Mouse (Mus musculus): ENCODE results near the gene Urah. TPM values are rescaled to one million over a fixed set of nuclear protein-coding genes. Genes with fewer than 3 reads are reported as not detected.
A peak's percentile ranks its signal among the peaks of the same experiment; 100 is the strongest.

Urah gene
- polyA plus RNA-seq, 1 experiment from 2014 or later, result 52.2 TPM

DNA sequence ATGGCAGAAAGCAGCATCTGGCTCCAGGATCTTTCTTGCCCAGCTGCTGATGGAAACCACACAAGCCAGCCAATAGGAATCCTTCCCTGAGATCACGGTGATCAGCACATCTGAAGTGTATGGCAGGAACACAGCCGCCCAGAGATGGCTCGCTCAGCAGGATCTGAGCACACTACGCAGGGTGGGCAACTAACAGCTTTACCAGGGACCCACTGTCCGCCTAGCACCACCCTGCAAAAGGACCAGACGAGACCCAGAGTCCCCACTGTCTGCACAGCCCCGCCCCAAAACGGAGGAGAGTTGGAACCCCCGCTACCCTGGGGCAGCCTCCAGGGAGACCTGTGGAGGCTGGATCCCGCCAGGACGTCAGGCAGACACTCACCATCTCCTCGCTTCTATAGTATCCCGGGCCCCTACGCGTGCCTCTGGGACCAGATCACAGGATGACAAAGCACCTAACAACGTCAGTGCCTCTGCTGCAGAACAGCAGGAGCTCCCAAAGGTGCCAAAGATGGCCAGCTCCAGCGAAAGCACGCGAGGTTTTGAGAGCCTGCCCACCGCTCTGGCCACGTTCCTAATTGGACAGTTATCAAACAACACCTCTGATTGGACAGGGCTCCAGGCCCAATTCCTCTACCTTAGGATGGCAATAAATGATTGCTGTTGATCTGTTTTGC lies 13.0 kb upstream of the Urah start, which contains the start of gene Zfp941:
Zfp941 (minus strand) TSS at position 526 of the 677 bp plus-strand sequence.
- no peaks in the 10 kb centered on the region for H3K36me3 ChIP-seq (ENCODE audit: control insufficient read depth, insufficient read depth)
- 5% methylated on average over 21 of the region's 21 CpGs for WGBS
- 0 out of 2 replicates have a peak, but pooled peaks cover 5% of the 10 kb centered on the region for H3K27me3 ChIP-seq (replicated peaks; ENCODE audit: control insufficient read depth, insufficient read depth, low read length)
- ATAC-seq, result peak; percentile 57
- H3K27ac ChIP-seq (ENCODE audit: low read depth, low read length), result no peak within 1 kb of the TSS
- peak within 1 kb of the TSS; percentile 29 for H3K4me3 ChIP-seq (ENCODE audit: low read depth, low read length)
- peak within 1 kb of the TSS; percentile 65 for H3K4me2 ChIP-seq (replicated peaks; ENCODE audit: low read depth)
- H3K9me3 ChIP-seq (ENCODE audit: control insufficient read depth), result no peaks in the 10 kb centered on the region
- H3K4me1 ChIP-seq (replicated peaks; ENCODE audit: control insufficient read depth, insufficient read depth, low read length), result no peaks in the 10 kb centered on the region
- no peak for TF ChIP-seq CTCF (IDR thresholded peaks at IDR 0.05; ENCODE audit: low read depth)
- H3K9ac ChIP-seq (ENCODE audit: low read depth, low read length), result no peak within 1 kb of the TSS; the same call in 1 of the 2 replicates

DNA sequence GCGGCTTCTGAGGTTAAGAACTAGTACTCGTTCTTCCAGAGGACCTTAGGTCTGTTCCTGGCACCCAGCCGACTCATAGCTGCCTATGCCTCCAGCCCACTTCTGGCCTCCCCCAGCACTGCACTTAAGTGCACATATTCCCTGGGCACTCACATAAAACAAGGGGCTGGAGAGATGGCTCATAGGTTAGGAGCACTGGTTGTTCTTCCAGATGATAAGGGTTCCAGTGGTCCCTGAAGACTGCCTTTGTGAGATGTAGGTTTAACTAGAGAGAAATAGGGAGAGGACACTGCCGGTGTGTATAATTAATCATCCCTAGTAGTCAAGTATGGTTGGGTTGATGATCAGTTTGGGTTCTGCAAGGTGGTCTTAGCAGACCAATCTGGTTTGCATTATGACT lies 12.1 kb upstream of the Urah start:
- WGBS, result 84% methylated on average over 4 of the region's 4 CpGs
- H3K36me3 ChIP-seq (ENCODE audit: control insufficient read depth, insufficient read depth), result no peaks in the 10 kb centered on the region
- no peak overlapping the region for H3K4me2 ChIP-seq (replicated peaks; ENCODE audit: low read depth)
- no peak overlapping the region for H3K4me3 ChIP-seq (ENCODE audit: low read depth, low read length)
- H3K27me3 ChIP-seq (replicated peaks; ENCODE audit: control insufficient read depth, insufficient read depth, low read length), result 0 out of 2 replicates have a peak, but pooled peaks cover 5% of the 10 kb centered on the region
- TF ChIP-seq CTCF (IDR thresholded peaks at IDR 0.05; ENCODE audit: low read depth), result no peak
- no peaks in the 10 kb centered on the region for H3K4me1 ChIP-seq (replicated peaks; ENCODE audit: control insufficient read depth, insufficient read depth, low read length)
- no peak overlapping the region for H3K9ac ChIP-seq (ENCODE audit: low read depth, low read length)
- no peak overlapping the region for H3K27ac ChIP-seq (ENCODE audit: low read depth, low read length)
- no peak for ATAC-seq
- H3K9me3 ChIP-seq (ENCODE audit: control insufficient read depth), result no peaks in the 10 kb centered on the region

- H3K27ac ChIP-seq (ENCODE audit: low read depth, low read length), result no peak overlapping the region
- H3K4me3 ChIP-seq (ENCODE audit: low read depth, low read length), result peak overlapping the region; percentile 11; the same call in 1 of the 2 replicates
- H3K4me2 ChIP-seq (replicated peaks; ENCODE audit: low read depth), result peak overlapping the region; percentile 54
- TF ChIP-seq CTCF (IDR thresholded peaks at IDR 0.05; ENCODE audit: low read depth), result peak; percentile 77
- H3K4me1 ChIP-seq (replicated peaks; ENCODE audit: control insufficient read depth, insufficient read depth, low read length), result no peaks in the 10 kb centered on the region
- ATAC-seq, result peak; percentile 84
- no peak overlapping the region for H3K9ac ChIP-seq (ENCODE audit: low read depth, low read length)
- no peaks in the 10 kb centered on the region for H3K9me3 ChIP-seq (ENCODE audit: control insufficient read depth)
- WGBS, result 13% methylated on average over 8 of the region's 8 CpGs
- no peaks in the 10 kb centered on the region for H3K36me3 ChIP-seq (ENCODE audit: control insufficient read depth, insufficient read depth)
- H3K27me3 ChIP-seq (replicated peaks; ENCODE audit: control insufficient read depth, insufficient read depth, low read length), result no peaks in the 10 kb centered on the region
Measured at GRCm38 (mm10) chr7:140828171-140828881, 6.5 kb upstream of the Urah start.

DNA sequence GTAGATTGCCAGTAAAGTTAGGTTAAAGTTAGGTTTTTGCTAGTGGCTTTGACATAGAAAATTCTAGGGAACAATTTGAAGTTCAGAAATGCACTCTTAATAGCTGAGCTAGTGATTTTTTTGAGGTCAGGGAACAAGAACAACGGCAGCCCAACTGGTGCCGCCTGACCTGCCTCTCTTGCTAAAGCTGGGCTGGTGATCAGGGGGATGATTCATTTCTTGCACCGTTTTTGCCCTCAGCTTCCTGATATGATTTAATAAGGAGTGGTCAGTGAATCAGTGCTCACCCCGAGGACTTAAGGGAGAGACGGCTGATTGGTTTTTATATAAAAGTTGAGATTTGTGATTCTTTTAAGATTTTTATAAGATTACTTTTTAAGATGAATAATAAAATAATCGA lies 3.4 kb upstream of the Urah start:
- Histone ChIP-seq H3K27me3 (replicated peaks; ENCODE audit: control insufficient read depth, insufficient read depth, low read length) (no peaks in the 10 kb centered on the region), H3K4me1 (replicated peaks; ENCODE audit: control insufficient read depth, insufficient read depth, low read length) (0 out of 2 replicates have a peak, but pooled peaks cover 3% of the 10 kb centered on the region), H3K4me2 (replicated peaks; ENCODE audit: low read depth) (no peak overlapping the region), H3K4me3 (ENCODE audit: low read depth, low read length) (no peak overlapping the region), H3K9ac (ENCODE audit: low read depth, low read length) (no peak overlapping the region), H3K9me3 (ENCODE audit: control insufficient read depth) (no peaks in the 10 kb centered on the region), H3K36me3 (ENCODE audit: control insufficient read depth, insufficient read depth) (no peaks in the 10 kb centered on the region), H3K27ac (ENCODE audit: low read depth, low read length) (no peak overlapping the region)
- no peak for TF ChIP-seq CTCF (IDR thresholded peaks at IDR 0.05; ENCODE audit: low read depth)
- WGBS, result 40% methylated on average over 6 of the region's 6 CpGs
- ATAC-seq, result no peak

GRCm38 (mm10) chr7:140833341-140833740 lies 1.5 kb upstream of the Urah start:
- WGBS, result 83% methylated on average over 4 of the region's 4 CpGs
- no peak for ATAC-seq
- no peak for TF ChIP-seq CTCF (IDR thresholded peaks at IDR 0.05; ENCODE audit: low read depth)
- no peaks in the 10 kb centered on the region for H3K27me3 ChIP-seq (replicated peaks; ENCODE audit: control insufficient read depth, insufficient read depth, low read length)
- H3K9me3 ChIP-seq (ENCODE audit: control insufficient read depth), result no peaks in the 10 kb centered on the region
- H3K27ac ChIP-seq (ENCODE audit: low read depth, low read length), result no peak overlapping the region
- no peak overlapping the region for H3K9ac ChIP-seq (ENCODE audit: low read depth, low read length)
- H3K4me1 ChIP-seq (replicated peaks; ENCODE audit: control insufficient read depth, insufficient read depth, low read length), result 0 out of 2 replicates have a peak, but pooled peaks cover 3% of the 10 kb centered on the region
- H3K36me3 ChIP-seq (ENCODE audit: control insufficient read depth, insufficient read depth), result no peaks in the 10 kb centered on the region
- no peak overlapping the region for H3K4me2 ChIP-seq (replicated peaks; ENCODE audit: low read depth)
- no peak overlapping the region for H3K4me3 ChIP-seq (ENCODE audit: low read depth, low read length)

DNA sequence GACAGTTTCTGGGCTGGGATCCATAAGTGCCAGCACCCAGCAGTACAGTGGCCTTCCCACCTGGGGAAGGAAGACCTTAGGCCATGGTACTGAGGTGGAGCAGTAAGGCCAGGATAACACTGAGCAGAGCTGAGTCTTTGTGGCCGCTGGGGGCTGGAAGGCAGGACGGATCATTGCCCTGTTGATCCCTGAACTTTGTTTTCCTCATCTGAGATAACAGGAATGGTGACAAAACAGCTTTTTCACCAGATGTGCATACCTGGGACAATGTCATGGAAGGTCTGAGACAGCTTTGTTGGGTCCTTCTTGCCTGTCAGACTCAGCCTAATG lies 905 bp downstream of the Urah start:
- no peaks in the 10 kb centered on the region for H3K27me3 ChIP-seq (replicated peaks; ENCODE audit: control insufficient read depth, insufficient read depth, low read length)
- H3K9ac ChIP-seq (ENCODE audit: low read depth, low read length), result no peak overlapping the region
- 0 out of 2 replicates have a peak, but pooled peaks have one; percentile 14 for TF ChIP-seq CTCF (IDR thresholded peaks at IDR 0.05; ENCODE audit: low read depth)
- H3K27ac ChIP-seq (ENCODE audit: low read depth, low read length), result no peak overlapping the region
- H3K9me3 ChIP-seq (ENCODE audit: control insufficient read depth), result no peaks in the 10 kb centered on the region
- H3K4me1 ChIP-seq (replicated peaks; ENCODE audit: control insufficient read depth, insufficient read depth, low read length), result 0 out of 2 replicates have a peak, but pooled peaks cover 3% of the 10 kb centered on the region
- 37% methylated on average over 2 of the region's 2 CpGs for WGBS
- H3K36me3 ChIP-seq (ENCODE audit: control insufficient read depth, insufficient read depth), result no peaks in the 10 kb centered on the region
- peak; percentile 34 for ATAC-seq
- peak overlapping the region; percentile 51 for H3K4me2 ChIP-seq (replicated peaks; ENCODE audit: low read depth)
- H3K4me3 ChIP-seq (ENCODE audit: low read depth, low read length), result no peak overlapping the region

Data from intestine, postnatal 0 days (tissue).